Mouse (Mus musculus): ENCODE measurements around the gene Tapbp. TPM values are rescaled to one million over a fixed set of nuclear protein-coding genes. Genes with fewer than 3 reads are reported as not detected.

Gene Tapbp
- polyA plus RNA-seq, 1 experiment from 2014 or later = 35.6 TPM

DNA sequence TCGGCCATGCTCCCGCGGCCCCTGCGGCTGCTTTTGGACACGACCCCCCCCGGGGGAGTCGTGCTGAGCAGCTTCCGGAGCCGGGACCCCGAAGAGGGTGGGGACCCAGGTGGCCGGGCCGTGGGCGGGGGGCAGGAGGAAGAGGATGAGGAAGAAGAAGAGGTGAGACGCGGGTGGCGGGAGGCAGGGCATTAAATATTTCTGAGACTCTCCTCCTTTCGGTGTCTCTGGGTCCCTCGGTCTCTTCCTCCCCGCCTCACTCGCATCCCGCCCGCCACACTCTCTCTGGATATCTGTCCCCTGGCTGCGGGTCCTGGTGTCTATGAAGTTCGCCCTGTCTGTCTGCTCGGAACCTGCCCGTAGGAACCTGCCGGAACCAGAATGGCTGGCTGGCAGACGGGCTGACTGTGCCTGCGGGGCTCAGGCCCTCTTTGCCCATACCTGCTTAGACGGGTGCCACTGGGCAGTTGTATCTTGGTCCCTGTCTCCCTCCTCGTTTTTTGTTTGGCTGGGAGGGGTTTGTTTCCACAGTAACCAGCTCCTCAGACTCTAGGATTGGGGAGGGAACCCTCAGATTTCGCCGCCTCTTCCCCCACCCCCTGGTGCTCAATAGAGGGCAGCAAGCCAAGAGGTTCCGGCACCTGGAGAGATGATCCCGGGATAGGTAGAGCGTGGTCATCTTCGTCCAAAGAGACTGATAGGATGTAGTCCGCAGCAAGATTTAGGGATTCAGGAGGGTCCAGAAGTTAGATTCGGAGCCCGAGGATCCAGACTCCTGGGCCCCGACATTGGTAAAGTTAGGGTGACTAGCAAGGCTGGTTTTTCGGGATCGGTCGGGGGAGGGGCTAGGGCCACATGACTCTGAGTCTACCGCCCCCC is 14.8 kb downstream of the Tapbp start:
- Histone ChIP-seq H3K27me3 (replicated peaks) (no peaks in the 10 kb centered on the region), H3K4me3 (replicated peaks) (peak overlapping the region; percentile 88), H3K9ac (peak overlapping the region; percentile 86), H3K4me2 (replicated peaks) (peak overlapping the region; percentile 97), H3K9me3 (no peaks in the 10 kb centered on the region), H3K4me1 (replicated peaks) (peaks cover 17% of the 10 kb centered on the region), H3K36me3 (peaks cover 17% of the 10 kb centered on the region), H3K27ac (peak overlapping the region; percentile 97)
- peak; percentile 19; the same call in 1 of the 2 replicates for ATAC-seq
- WGBS = under 1% methylated on average over 44 of the region's 45 CpGs

DNA sequence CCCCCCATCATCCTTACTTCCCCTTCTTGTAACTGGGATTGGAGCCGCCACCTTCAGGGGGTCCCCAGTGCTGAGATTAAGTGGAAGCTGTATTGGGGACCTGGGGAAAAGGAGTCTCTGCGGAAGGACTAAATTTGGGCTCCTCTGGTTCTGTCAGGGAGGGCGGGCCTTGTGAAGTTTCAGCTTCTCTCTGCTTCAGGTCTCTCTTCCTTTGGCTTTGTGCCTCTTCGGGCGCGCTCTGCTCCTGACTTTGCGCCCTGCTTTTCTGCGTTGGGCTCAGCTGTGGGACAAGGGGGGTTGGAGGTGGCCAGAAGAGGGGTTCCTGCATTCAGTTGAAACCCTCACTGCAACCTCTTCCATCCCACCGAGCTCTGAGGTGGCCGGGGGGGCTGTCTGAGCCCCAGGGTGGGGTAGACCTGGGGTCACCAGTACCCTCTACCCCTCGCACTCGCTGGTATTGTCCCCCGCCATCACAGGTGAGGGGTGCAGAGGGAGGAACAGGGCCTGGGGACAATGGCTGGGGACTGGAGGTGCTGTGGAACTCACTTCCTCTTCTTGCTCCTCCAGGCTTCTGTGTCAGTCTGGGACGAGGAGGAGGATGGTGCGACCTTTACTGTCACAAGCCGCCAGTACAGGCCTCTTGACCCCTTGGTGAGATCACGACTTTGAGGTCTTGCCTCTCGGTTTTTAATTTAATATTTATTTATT is 15.6 kb downstream of the Tapbp start:
- Histone ChIP-seq H3K27ac (0 out of 2 replicates have a peak overlapping the region, but pooled peaks have one; percentile 9), H3K27me3 (replicated peaks) (no peaks in the 10 kb centered on the region), H3K9me3 (no peaks in the 10 kb centered on the region), H3K36me3 (peaks cover 16% of the 10 kb centered on the region; the same call in 1 of the 2 replicates), H3K4me1 (replicated peaks) (peaks cover 17% of the 10 kb centered on the region), H3K4me3 (replicated peaks) (peak overlapping the region; percentile 88), H3K4me2 (replicated peaks) (peak overlapping the region; percentile 97), H3K9ac (peak overlapping the region; percentile 86)
- WGBS = 40% methylated on average over 18 of the region's 18 CpGs
- no peak for ATAC-seq

- WGBS = 93% methylated on average over 11 of the region's 11 CpGs
- no peak for ATAC-seq
- Histone ChIP-seq H3K27ac (no peak overlapping the region), H3K36me3 (peaks cover 18% of the 10 kb centered on the region; the same call in 1 of the 2 replicates), H3K9ac (no peak overlapping the region), H3K9me3 (no peaks in the 10 kb centered on the region), H3K4me3 (replicated peaks) (no peak overlapping the region), H3K27me3 (replicated peaks) (no peaks in the 10 kb centered on the region), H3K4me2 (replicated peaks) (no peak overlapping the region), H3K4me1 (replicated peaks) (peaks cover 17% of the 10 kb centered on the region)
Measured at GRCm38 (mm10) chr17:33931947-33932346, 16.2 kb downstream of the Tapbp start.

DNA sequence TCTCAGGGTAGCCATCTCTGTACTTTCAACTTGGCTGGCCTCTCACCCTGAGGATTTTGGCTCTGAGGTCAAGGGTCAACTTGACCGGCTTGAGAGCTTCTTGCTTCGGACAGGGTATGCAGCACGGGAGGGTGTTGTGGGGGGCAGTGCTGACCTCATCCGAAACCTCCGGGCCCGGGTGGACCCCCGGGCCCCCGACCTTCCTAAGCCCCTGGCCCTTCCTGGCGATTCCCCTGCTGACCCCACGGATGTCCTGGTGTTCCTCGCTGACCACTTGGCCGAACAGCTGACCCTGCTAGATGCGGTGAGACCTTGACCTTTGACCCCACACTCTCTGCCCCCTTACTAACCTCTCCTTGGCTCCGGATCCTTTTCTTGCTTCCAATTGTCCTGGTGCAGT is 16.7 kb downstream of the Tapbp start:
- no peak overlapping the region for H3K27ac ChIP-seq
- no peaks in the 10 kb centered on the region for H3K9me3 ChIP-seq
- peaks cover 23% of the 10 kb centered on the region for H3K36me3 ChIP-seq
- H3K9ac ChIP-seq = no peak overlapping the region
- peaks cover 17% of the 10 kb centered on the region for H3K4me1 ChIP-seq (replicated peaks)
- H3K4me3 ChIP-seq (replicated peaks) = no peak overlapping the region
- H3K27me3 ChIP-seq (replicated peaks) = no peaks in the 10 kb centered on the region
- 88% methylated on average over 14 of the region's 14 CpGs for WGBS
- H3K4me2 ChIP-seq (replicated peaks) = no peak overlapping the region
- ATAC-seq = no peak

GRCm38 (mm10) chr17:33932970-33933369 is 17.3 kb downstream of the Tapbp start:
- ATAC-seq = no peak
- Histone ChIP-seq H3K4me2 (replicated peaks) (no peak overlapping the region), H3K9ac (no peak overlapping the region), H3K9me3 (no peaks in the 10 kb centered on the region), H3K27me3 (replicated peaks) (no peaks in the 10 kb centered on the region), H3K4me3 (replicated peaks) (no peak overlapping the region), H3K27ac (no peak overlapping the region), H3K4me1 (replicated peaks) (peaks cover 15% of the 10 kb centered on the region), H3K36me3 (peaks cover 22% of the 10 kb centered on the region)
- WGBS = 91% methylated on average over 15 of the region's 15 CpGs

GRCm38 (mm10) chr17:33935422-33936055 is 19.8 kb downstream of the Tapbp start:
- Histone ChIP-seq H3K4me2 (replicated peaks) (no peak overlapping the region), H3K9ac (no peak overlapping the region), H3K4me1 (replicated peaks) (peaks cover 20% of the 10 kb centered on the region), H3K27ac (no peak overlapping the region), H3K4me3 (replicated peaks) (no peak overlapping the region), H3K9me3 (no peaks in the 10 kb centered on the region), H3K36me3 (peaks cover 22% of the 10 kb centered on the region), H3K27me3 (replicated peaks) (no peaks in the 10 kb centered on the region)
- WGBS = 86% methylated on average over 21 of the region's 21 CpGs
- ATAC-seq = no peak

DNA sequence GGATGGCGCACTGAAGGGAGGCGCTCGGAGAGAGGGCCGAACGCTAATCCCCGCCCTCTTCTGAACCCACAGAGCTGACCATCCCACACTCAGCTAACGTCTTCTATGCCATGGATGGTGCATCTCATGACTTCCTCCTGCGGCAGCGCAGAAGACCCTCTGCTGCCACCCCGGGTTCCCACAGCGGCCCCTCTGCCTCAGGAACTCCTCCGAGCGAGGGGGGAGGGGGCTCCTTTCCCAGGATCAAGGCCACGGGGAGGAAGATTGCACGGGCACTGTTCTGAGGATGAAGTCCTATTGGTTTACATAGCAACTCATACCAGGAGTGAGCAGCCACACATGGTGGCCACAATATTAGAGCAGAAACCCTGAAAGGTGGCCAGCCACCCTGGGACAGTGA is 21.3 kb downstream of the Tapbp start:
- no peak overlapping the region for H3K4me2 ChIP-seq (replicated peaks)
- no peak overlapping the region for H3K9ac ChIP-seq
- no peak overlapping the region for H3K4me3 ChIP-seq (replicated peaks)
- ATAC-seq = no peak
- H3K4me1 ChIP-seq (replicated peaks) = peaks cover 22% of the 10 kb centered on the region
- no peaks in the 10 kb centered on the region for H3K27me3 ChIP-seq (replicated peaks)
- H3K36me3 ChIP-seq = peaks cover 21% of the 10 kb centered on the region
- no peak overlapping the region for H3K27ac ChIP-seq
- H3K9me3 ChIP-seq = no peaks in the 10 kb centered on the region
- WGBS = 82% methylated on average over 15 of the region's 15 CpGs

DNA sequence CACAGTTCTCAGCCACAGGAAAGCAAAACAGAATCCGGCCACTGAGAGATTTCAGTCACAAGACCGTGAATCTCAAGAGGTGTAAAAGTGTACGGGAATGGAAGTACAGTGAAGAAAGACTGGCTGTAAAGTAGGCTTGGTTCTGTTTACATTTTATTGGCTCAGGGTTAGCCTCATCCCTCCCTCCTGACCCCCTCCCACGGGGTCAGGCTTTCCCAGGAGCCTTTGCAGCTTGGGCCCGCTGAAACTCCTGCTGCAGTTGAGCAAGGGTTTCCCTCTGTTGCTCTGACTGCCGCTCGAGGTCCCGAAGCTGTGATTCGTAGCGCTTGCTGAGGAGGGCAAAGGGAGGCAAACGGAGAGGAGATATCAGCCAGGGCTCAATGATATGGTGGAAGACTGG is 23.1 kb downstream of the Tapbp start:
- Histone ChIP-seq H3K9me3 (no peaks in the 10 kb centered on the region), H3K4me1 (replicated peaks) (peaks cover 22% of the 10 kb centered on the region), H3K4me2 (replicated peaks) (peak overlapping the region; percentile 93), H3K27me3 (replicated peaks) (no peaks in the 10 kb centered on the region), H3K36me3 (peaks cover 16% of the 10 kb centered on the region), H3K9ac (peak overlapping the region; percentile 77; the same call in 1 of the 2 replicates), H3K4me3 (replicated peaks) (peak overlapping the region; percentile 83; the same call in 1 of the 2 replicates), H3K27ac (no peak overlapping the region)
- no peak for ATAC-seq
- 73% methylated on average over 11 of the region's 11 CpGs for WGBS

GRCm38 (mm10) chr17:33940206-33940805 is 24.6 kb downstream of the Tapbp start, which contains the start of the genes Pfdn6 and Wdr46:
Pfdn6 (minus strand) TSS chr17:33940343.
Wdr46 (plus strand) TSS chr17:33940660.
- H3K36me3 ChIP-seq = peaks cover 26% of the 10 kb centered on the region
- no peaks in the 10 kb centered on the region for H3K9me3 ChIP-seq
- H3K27me3 ChIP-seq (replicated peaks) = no peaks in the 10 kb centered on the region
- H3K4me1 ChIP-seq (replicated peaks) = peaks cover 22% of the 10 kb centered on the region
- H3K4me3 ChIP-seq (replicated peaks) = peak within 1 kb of the TSS; percentile 83
- peak; percentile 94 for ATAC-seq
- H3K4me2 ChIP-seq (replicated peaks) = peak within 1 kb of the TSS; percentile 93
- peak within 1 kb of the TSS; percentile 77 for H3K9ac ChIP-seq
- under 1% methylated on average over 36 of the region's 36 CpGs for WGBS
- peak within 1 kb of the TSS; percentile 18; the same call in 1 of the 2 replicates for H3K27ac ChIP-seq

DNA sequence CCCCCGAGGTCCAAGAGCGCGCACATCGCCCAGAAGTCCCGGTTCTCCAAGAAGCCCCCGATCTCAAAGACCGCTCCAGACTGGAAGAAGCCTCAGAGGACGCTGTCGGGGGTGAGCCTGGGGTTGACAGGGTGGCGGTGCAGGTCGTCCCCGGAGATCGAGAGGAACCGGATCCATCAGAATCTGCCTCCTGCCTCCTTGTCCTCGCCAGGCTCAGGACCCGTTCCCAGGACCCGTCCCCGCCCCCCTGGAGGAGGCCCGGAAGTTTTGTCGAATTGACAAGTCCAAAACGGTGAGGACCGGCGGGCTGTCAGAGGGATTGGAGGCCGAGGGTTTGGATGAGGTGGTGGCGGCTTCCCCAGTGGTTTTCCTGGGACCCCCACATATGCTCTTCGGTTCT is 25.3 kb downstream of the Tapbp start:
- Histone ChIP-seq H3K36me3 (peaks cover 28% of the 10 kb centered on the region), H3K4me2 (replicated peaks) (peak overlapping the region; percentile 93), H3K9me3 (no peaks in the 10 kb centered on the region), H3K27me3 (replicated peaks) (no peaks in the 10 kb centered on the region), H3K4me1 (replicated peaks) (peaks cover 22% of the 10 kb centered on the region), H3K4me3 (replicated peaks) (peak overlapping the region; percentile 83), H3K9ac (peak overlapping the region; percentile 69), H3K27ac (no peak overlapping the region)
- peak; percentile 12; the same call in 1 of the 2 replicates for ATAC-seq
- 1% methylated on average over 26 of the region's 26 CpGs for WGBS

- no peaks in the 10 kb centered on the region for H3K9me3 ChIP-seq
- peak overlapping the region; percentile 93 for H3K4me2 ChIP-seq (replicated peaks)
- H3K9ac ChIP-seq = peak overlapping the region; percentile 69
- ATAC-seq = no peak
- 53% methylated on average over 19 of the region's 19 CpGs for WGBS
- H3K4me3 ChIP-seq (replicated peaks) = peak overlapping the region; percentile 83
- no peak overlapping the region for H3K27ac ChIP-seq
- no peaks in the 10 kb centered on the region for H3K27me3 ChIP-seq (replicated peaks)
- peaks cover 28% of the 10 kb centered on the region for H3K36me3 ChIP-seq
- peaks cover 22% of the 10 kb centered on the region for H3K4me1 ChIP-seq (replicated peaks)
Measured at GRCm38 (mm10) chr17:33941381-33941780, 25.7 kb downstream of the Tapbp start.
